Mouse (Mus musculus) MEL (cell line): ENCODE results near the gene BC003965. TPM values are rescaled to one million over a fixed set of nuclear protein-coding genes. Genes with fewer than 3 reads are reported as not detected.

ENCODE experiments used
- DNase-seq: peaks from one replicate; pipeline ENCODE4 v3.0.0; 2011; ENCODE audit warnings: low read depth, low spot score
- H3K27ac ChIP-seq: 2 replicates; pipeline ENCODE4 v1.5.1; 2012; ENCODE audit warnings: low read depth, mild to moderate bottlenecking, control low read depth, low read length, moderate library complexity; ENCODE audit not compliant: control insufficient read depth
- H3K27me3 ChIP-seq, 2 experiments: fragments of 150-350 bp in 1 of 2; sonication (generic) in 1 of 2; 2 replicates each; pipeline ENCODE4 v1.6.1; 2012; ENCODE audit warnings: low read length in 2 of 2, mild to moderate bottlenecking in 2 of 2, improper control_type of control experiment in 1 of 2, moderate library complexity in 1 of 2; ENCODE audit not compliant: insufficient read depth in 2 of 2, control insufficient read depth in 1 of 2
- H3K36me3 ChIP-seq, 2 experiments: 2 replicates each; pipeline ENCODE4 v1.6.1; 2012 to 2014; ENCODE audit warnings: low read length in 2 of 2, improper control_type of control experiment in 1 of 2, inconsistent platforms in 1 of 2, mild to moderate bottlenecking in 1 of 2; ENCODE audit not compliant: insufficient read depth in 2 of 2, control insufficient read depth in 1 of 2
- H3K4me1 ChIP-seq, 2 experiments: fragments of 150-350 bp in 1 of 2; sonication (generic) in 1 of 2; 2 replicates each; pipeline ENCODE4 v1.6.1; 2012; ENCODE audit warnings: low read length in 2 of 2, improper control_type of control experiment in 1 of 2, mild to moderate bottlenecking in 1 of 2; ENCODE audit not compliant: insufficient read depth in 2 of 2, control insufficient read depth in 1 of 2
- H3K4me3 ChIP-seq, 2 experiments: fragments of 150-350 bp in 1 of 2; sonication (generic) in 1 of 2; 2 replicates each; pipeline ENCODE4 v1.5.1; 2012; ENCODE audit warnings: low read depth in 2 of 2, low read length in 2 of 2, mild to moderate bottlenecking in 2 of 2, moderate library complexity in 2 of 2, control low read depth in 1 of 2, improper control_type of control experiment in 1 of 2; ENCODE audit not compliant: control insufficient read depth in 1 of 2, insufficient read depth in 1 of 2
- H3K79me2 ChIP-seq: 2 replicates; pipeline ENCODE4 v1.6.1; 2012; ENCODE audit warnings: mild to moderate bottlenecking, low read length, moderate library complexity; ENCODE audit not compliant: control insufficient read depth, poor library complexity, insufficient read depth
- H3K9ac ChIP-seq: 2 replicates; pipeline ENCODE4 v1.6.1; 2012; ENCODE audit warnings: low read depth, mild to moderate bottlenecking, control low read depth, low read length, moderate library complexity; ENCODE audit not compliant: control insufficient read depth, poor library complexity, severe bottlenecking
- H3K9me3 ChIP-seq: fragments of 150-350 bp; sonication (generic); replicated peaks from 2 replicates; pipeline ENCODE4 v1.6.1; 2012; ENCODE audit warnings: mild to moderate bottlenecking, low read length, improper control_type of control experiment, moderate library complexity; ENCODE audit not compliant: insufficient read depth
- CHD1 ChIP-seq: IDR thresholded peaks from 2 replicates; pipeline ENCODE4 v1.6.1; 2012; ENCODE audit warnings: low read depth, mild to moderate bottlenecking, inconsistent platforms, low read length, improper control_type of control experiment
- CHD2 ChIP-seq: IDR thresholded peaks from 2 replicates; pipeline ENCODE4 v1.6.1; 2011; ENCODE audit warnings: low read length, improper control_type of control experiment
- CTCF ChIP-seq, 3 experiments: IDR thresholded peaks in 2 of 3; conservative IDR thresholded peaks in 1 of 3; 2 replicates each; pipeline ENCODE4 v1.5.1; 2011 to 2012; ENCODE audit warnings: low read length in 3 of 3, low read depth in 2 of 3, mild to moderate bottlenecking in 2 of 3, improper control_type of control experiment in 1 of 3, inconsistent platforms in 1 of 3, mixed read lengths in 1 of 3, moderate library complexity in 1 of 3; ENCODE audit not compliant: control insufficient read depth in 1 of 3, insufficient read depth in 1 of 3, poor library complexity in 1 of 3, severe bottlenecking in 1 of 3
- E2F4 ChIP-seq: IDR thresholded peaks from 2 replicates; pipeline ENCODE4 v1.6.1; 2011; ENCODE audit warnings: low read depth, low read length, improper control_type of control experiment, borderline replicate concordance
- GATA1 ChIP-seq: IDR thresholded peaks from 2 replicates; pipeline ENCODE4 v1.6.1; 2011; ENCODE audit warnings: low read depth, low read length, improper control_type of control experiment
- HCFC1 ChIP-seq: IDR thresholded peaks from 2 replicates; pipeline ENCODE4 v1.6.1; 2012; ENCODE audit warnings: low read depth, mild to moderate bottlenecking, inconsistent platforms, low read length, improper control_type of control experiment, moderate library complexity
- KAT2A ChIP-seq: conservative IDR thresholded peaks from 2 replicates; pipeline ENCODE4 v1.6.1; 2012; ENCODE audit warnings: low read depth, low read length, improper control_type of control experiment, inconsistent platforms
- MAZ ChIP-seq: IDR thresholded peaks from 2 replicates; pipeline ENCODE4 v1.6.1; 2012; ENCODE audit warnings: low read depth, mild to moderate bottlenecking, inconsistent platforms, low read length, improper control_type of control experiment
- MEF2A ChIP-seq: IDR thresholded peaks from 2 replicates; pipeline ENCODE4 v1.6.1; 2014; ENCODE audit warnings: low read depth, mild to moderate bottlenecking, inconsistent platforms, low read length, improper control_type of control experiment; ENCODE audit not compliant: poor library complexity, insufficient replicate concordance, severe bottlenecking; ENCODE audit errors: extremely low read depth
- MYB ChIP-seq: IDR thresholded peaks from 2 replicates; pipeline ENCODE4 v1.6.1; 2011; ENCODE audit warnings: mild to moderate bottlenecking, low read depth, low read length, improper control_type of control experiment
- MYC ChIP-seq: IDR thresholded peaks from 2 replicates; pipeline ENCODE4 v1.6.1; 2011; ENCODE audit warnings: low read depth, mild to moderate bottlenecking, low read length, improper control_type of control experiment, moderate library complexity
- NELFE ChIP-seq: IDR thresholded peaks from 2 replicates; pipeline ENCODE4 v1.6.1; 2011; ENCODE audit warnings: low read depth, low read length, improper control_type of control experiment
- NRF1 ChIP-seq: IDR thresholded peaks from 2 replicates; pipeline ENCODE4 v1.6.1; 2014; ENCODE audit warnings: low read depth, mild to moderate bottlenecking, inconsistent platforms, low read length, improper control_type of control experiment, moderate library complexity; ENCODE audit not compliant: poor library complexity, insufficient read depth, severe bottlenecking
- POLR2A ChIP-seq, 2 experiments: IDR thresholded peaks; 2 replicates each; pipeline ENCODE4 v1.6.1; 2011 to 2012; ENCODE audit warnings: low read length in 2 of 2, mild to moderate bottlenecking in 2 of 2, control low read depth in 1 of 2, improper control_type of control experiment in 1 of 2, low read depth in 1 of 2, moderate library complexity in 1 of 2; ENCODE audit not compliant: control insufficient read depth in 1 of 2, insufficient read depth in 1 of 2, poor library complexity in 1 of 2
- POLR2AphosphoS5 ChIP-seq: IDR thresholded peaks from 2 replicates; pipeline ENCODE4 v1.6.1; 2012; ENCODE audit warnings: low read depth, borderline replicate concordance, mild to moderate bottlenecking, inconsistent platforms, low read length, moderate library complexity, mixed read lengths
- RAD21 ChIP-seq: IDR thresholded peaks from 2 replicates; pipeline ENCODE4 v1.6.1; 2011; ENCODE audit warnings: mild to moderate bottlenecking, low read depth, low read length, improper control_type of control experiment
- RCOR1 ChIP-seq: IDR thresholded peaks from 2 replicates; pipeline ENCODE4 v1.6.1; 2012; ENCODE audit warnings: low read depth, mild to moderate bottlenecking, inconsistent platforms, low read length, improper control_type of control experiment
- TAL1 ChIP-seq: IDR thresholded peaks from 2 replicates; pipeline ENCODE4 v1.6.1; 2012; ENCODE audit warnings: mild to moderate bottlenecking, inconsistent platforms, low read length, moderate library complexity, mixed read lengths
- TCF12 ChIP-seq: IDR thresholded peaks from 2 replicates; pipeline ENCODE4 v1.6.1; 2014; ENCODE audit warnings: low read depth, mild to moderate bottlenecking, inconsistent platforms, low read length, improper control_type of control experiment, moderate library complexity
- UBTF ChIP-seq: IDR thresholded peaks from 2 replicates; pipeline ENCODE4 v1.6.1; 2012; ENCODE audit warnings: low read depth, mild to moderate bottlenecking, inconsistent platforms, low read length, improper control_type of control experiment, moderate library complexity, borderline replicate concordance; ENCODE audit not compliant: insufficient read depth
- polyA plus RNA-seq, 2 experiments: library from polyadenylated mRNA; stranded (reverse) in 1 of 2; unstranded in 1 of 2; fragments of >175 nt in 1 of 2; fragments of >200 nt in 1 of 2; gene quantifications; 2 replicates each; pipeline versions ENCODE4 v1.2.1 to v1.2.4; 2012; ENCODE audit warnings: low replicate concordance in 2 of 2, low read depth in 1 of 2; ENCODE audit not compliant: insufficient read length in 2 of 2, insufficient read depth in 1 of 2, missing spikeins in 1 of 2
- total RNA-seq: library from RNA; depleted of rRNA; stranded (reverse); fragments of 300-350 nt; gene quantifications from 2 replicates; pipeline ENCODE4 v1.2.3, GENCODE M21; 2012

BC003965 gene
- total and polyA plus RNA-seq, 3 experiments, result 22.0 to 29.2 TPM; not detected in 1

- no peaks in the 10 kb centered on the region for H3K36me3 ChIP-seq
These were observed 19.6 kb upstream of the BC003965 start for GRCm38 (mm10) chr17:25164770-25165169.

GRCm38 (mm10) chr17:25165970-25166671, 18.2 kb upstream of the BC003965 start:
- H3K79me2 ChIP-seq, result no peaks in the 10 kb centered on the region
- TF ChIP-seq RCOR1, result no peak
- TF ChIP-seq RAD21, result no peak
- no peak for TF ChIP-seq MEF2A
- TF ChIP-seq CHD2, result no peak
- TF ChIP-seq CTCF (IDR thresholded peaks at IDR 0.05 in 2 of 3, conservative IDR thresholded peaks at IDR 0.05 in 1 of 3; ENCODE audit: control insufficient read depth in 1 of 3, insufficient read depth in 1 of 3, low read depth in 2 of 3, low read length in 3 of 3, poor library complexity in 1 of 3, severe bottlenecking in 1 of 3), result no peak
- TF ChIP-seq TAL1, result no peak
- no peak for TF ChIP-seq TCF12
- no peak for TF ChIP-seq MAZ
- TF ChIP-seq NRF1, result no peak
- TF ChIP-seq KAT2A, result no peak
- H3K27ac ChIP-seq, result no peak overlapping the region
- H3K36me3 ChIP-seq, result no peaks in the 10 kb centered on the region
- H3K4me1 ChIP-seq, result 0 out of 4 replicates have a peak, but pooled peaks cover 0 to 4% of the 10 kb centered on the region in 2 experiments
- no peak overlapping the region for H3K4me3 ChIP-seq
- no peak overlapping the region for H3K9ac ChIP-seq
- H3K9me3 ChIP-seq, result no peaks in the 10 kb centered on the region
- DNase-seq, result no peak
- H3K27me3 ChIP-seq, result no peaks in the 10 kb centered on the region

More at GRCm38 (mm10) chr17:25164770-25165169, 19.6 kb upstream of the BC003965 start:
- Histone ChIP-seq H3K9ac (no peak overlapping the region), H3K4me3 (no peak overlapping the region), H3K27ac (no peak overlapping the region), H3K4me1 (0 out of 4 replicates have a peak, but pooled peaks cover 0 to 4% of the 10 kb centered on the region in 2 experiments), H3K79me2 (no peaks in the 10 kb centered on the region), H3K9me3 (no peaks in the 10 kb centered on the region), H3K27me3 (no peaks in the 10 kb centered on the region)
- DNase-seq, result no peak
- TF ChIP-seq GATA1, result no peak
- TF ChIP-seq MEF2A, result no peak
- TF ChIP-seq UBTF, result no peak
- TF ChIP-seq CTCF (IDR thresholded peaks at IDR 0.05 in 2 of 3, conservative IDR thresholded peaks at IDR 0.05 in 1 of 3; ENCODE audit: control insufficient read depth in 1 of 3, insufficient read depth in 1 of 3, low read depth in 2 of 3, low read length in 3 of 3, poor library complexity in 1 of 3, severe bottlenecking in 1 of 3), result no peak
- no peak for TF ChIP-seq HCFC1
- TF ChIP-seq NELFE, result no peak
- no peak for TF ChIP-seq KAT2A
- TF ChIP-seq NRF1, result no peak
- no peak for TF ChIP-seq E2F4
- no peak for TF ChIP-seq MYC
- no peak for TF ChIP-seq TCF12
- no peak for TF ChIP-seq CHD1
- no peak for TF ChIP-seq CHD2
- TF ChIP-seq POLR2A (IDR thresholded peaks at IDR 0.05; ENCODE audit: control insufficient read depth in 1 of 2, insufficient read depth in 1 of 2, low read depth in 1 of 2, low read length in 2 of 2, poor library complexity in 1 of 2), result no peak
- no peak for TF ChIP-seq POLR2AphosphoS5
- no peak for TF ChIP-seq MYB
